17 mouse cellular contexts compared by ENCODE assay signal in genomic region chr16:7051991-7052390, GRCm38 (mm10).
DNase-seq lines count a peak whose midpoint lies in the region; ATAC-seq and TF ChIP-seq lines count a peak whose summit lies in the region.
"Had no signal": no experiment of that assay in that cellular context is flagged by ENCODE, and none has a peak within 500 bp of the region (broad histone marks: within the 10 kb centered on the region; RNA-seq: fewer than 3 reads in every experiment).

No protein-coding gene starts in this region.

- no peak overlapping the region for H3K4me3 ChIP-seq in left cerebral cortex, adult 2 months
- H3K4me3 ChIP-seq in hindbrain, postnatal 0 days (ENCODE audit: low read length), result no peak overlapping the region
- H3K4me3 ChIP-seq in neural tube, embryonic 13.5 days, result no peak overlapping the region
- H3K4me3 ChIP-seq: liver, embryonic 15.5 days had no signal

- H3K4me2 ChIP-seq in hindbrain, postnatal 0 days (ENCODE audit: low read depth, low read length), result 0 out of 2 replicates have a peak overlapping the region, but pooled peaks have one; percentile 2
- H3K4me2 ChIP-seq in neural tube, embryonic 13.5 days, result peak overlapping the region; percentile 38
- H3K4me2 ChIP-seq: heart, embryonic 11.5 days; liver, embryonic 15.5 days had no signal

- no peak for TF ChIP-seq CTCF in left cerebral cortex, adult 2 months (IDR thresholded peaks at IDR 0.05)
- no peak for TF ChIP-seq CTCF in hindbrain, postnatal 0 days (IDR thresholded peaks at IDR 0.05; ENCODE audit: low read depth)

- H3K27me3 ChIP-seq in hindbrain, postnatal 0 days (ENCODE audit: insufficient read depth, low read length), result no peaks in the 10 kb centered on the region
- no peaks in the 10 kb centered on the region for H3K27me3 ChIP-seq in neural tube, embryonic 13.5 days
- H3K27me3 ChIP-seq: liver, embryonic 15.5 days had no signal

- DNase-seq in embryo, embryonic 10.5 days (ENCODE audit: low spot score), result peak; percentile 19
- no peak for DNase-seq in embryo, embryonic 11 days
- no peak for DNase-seq in left cerebral cortex, adult 2 months (ENCODE audit: extremely low spot score in 1 of 2, low spot score in 2 of 2)
- no peak for DNase-seq in left cerebral cortex, adult 18-20 months (ENCODE audit: low spot score in 2 of 2)
- DNase-seq in hindbrain, postnatal 0 days (ENCODE audit: low spot score), result no peak
- DNase-seq in thymus, postnatal 14 days, result no peak
- DNase-seq in lung, postnatal 36 days, result no peak
- DNase-seq: cerebellum, adult 9-11 months; gastrocnemius, postnatal 36 days; heart, postnatal 4 days; kidney, postnatal 10 days; lung, postnatal 14 days; right cerebral cortex, postnatal 4 days had no signal

- WGBS in hindbrain, postnatal 0 days, result 65% methylated on average over 9 of the region's 9 CpGs
- WGBS in neural tube, embryonic 13.5 days, result 51% methylated on average over 9 of the region's 9 CpGs

- no peaks in the 10 kb centered on the region for H3K36me3 ChIP-seq in hindbrain, postnatal 0 days (ENCODE audit: insufficient read depth, low read length)
- no peaks in the 10 kb centered on the region for H3K36me3 ChIP-seq in neural tube, embryonic 13.5 days
- H3K36me3 ChIP-seq: liver, embryonic 15.5 days had no signal

- intact Hi-C loops in left cerebral cortex, adult 2 months (cut with DNase I), result loop anchor here (5.0 to 10.0 kb wide), 2 partner anchors 223 to 565 kb away; no protein-coding TSS in a partner anchor

- no peak overlapping the region for H3K9ac ChIP-seq in hindbrain, postnatal 0 days (replicated peaks; ENCODE audit: low read length)
- peak overlapping the region; percentile 47 for H3K9ac ChIP-seq in neural tube, embryonic 13.5 days
- H3K9ac ChIP-seq: liver, embryonic 15.5 days had no signal

- no peaks in the 10 kb centered on the region for H3K9me3 ChIP-seq in hindbrain, postnatal 0 days (ENCODE audit: low read length)
- H3K9me3 ChIP-seq in neural tube, embryonic 13.5 days, result no peaks in the 10 kb centered on the region
- H3K9me3 ChIP-seq: liver, embryonic 15.5 days had no signal

- no peak for ATAC-seq in hindbrain, postnatal 0 days
- no peak for ATAC-seq in neural tube, embryonic 13.5 days (ENCODE audit: low read depth)
- ATAC-seq: intestine, postnatal 0 days had no signal

- H3K27ac ChIP-seq in left cerebral cortex, adult 2 months, result peak overlapping the region; percentile 32; the same call in 1 of the 2 replicates
- H3K27ac ChIP-seq in hindbrain, postnatal 0 days, result no peak overlapping the region
- H3K27ac ChIP-seq in neural tube, embryonic 13.5 days (replicated peaks), result peak overlapping the region; percentile 77
- H3K27ac ChIP-seq: liver, embryonic 15.5 days had no signal

- H3K4me1 ChIP-seq in hindbrain, postnatal 0 days (ENCODE audit: insufficient read depth, low read length), result peaks cover 15% of the 10 kb centered on the region; the same call in 1 of the 2 replicates
- H3K4me1 ChIP-seq in neural tube, embryonic 13.5 days (replicated peaks), result peaks cover 69% of the 10 kb centered on the region
- H3K4me1 ChIP-seq: liver, embryonic 15.5 days had no signal
